Mouse (Mus musculus) activated CD4-positive, CD25-positive, alpha-beta regulatory T cell, adult 4 months (primary cell): Measurements from ENCODE around the gene Samd9l. TPM values are rescaled to one million over a fixed set of nuclear protein-coding genes. Genes with fewer than 3 reads are reported as not detected.
"Not testable (repeated sequence)": the region's sequence is repeated elsewhere in the genome, so short reads cannot be mapped to it uniquely, and the experiment has no call there.

Experiments
- ATAC-seq: one replicate; pipeline ENCODE4 v1.8.0; 2017
- polyA plus RNA-seq, 2 experiments: library from polyadenylated mRNA; unstranded; fragments of 100-300 nt; shearing (Covaris generic); gene quantifications; one replicate each; pipeline ENCODE4 v1.2.1; 2017

Gene Samd9l
- polyA plus RNA-seq: 100 to 1,000 TPM; 100 to 115 TPM

DNA sequence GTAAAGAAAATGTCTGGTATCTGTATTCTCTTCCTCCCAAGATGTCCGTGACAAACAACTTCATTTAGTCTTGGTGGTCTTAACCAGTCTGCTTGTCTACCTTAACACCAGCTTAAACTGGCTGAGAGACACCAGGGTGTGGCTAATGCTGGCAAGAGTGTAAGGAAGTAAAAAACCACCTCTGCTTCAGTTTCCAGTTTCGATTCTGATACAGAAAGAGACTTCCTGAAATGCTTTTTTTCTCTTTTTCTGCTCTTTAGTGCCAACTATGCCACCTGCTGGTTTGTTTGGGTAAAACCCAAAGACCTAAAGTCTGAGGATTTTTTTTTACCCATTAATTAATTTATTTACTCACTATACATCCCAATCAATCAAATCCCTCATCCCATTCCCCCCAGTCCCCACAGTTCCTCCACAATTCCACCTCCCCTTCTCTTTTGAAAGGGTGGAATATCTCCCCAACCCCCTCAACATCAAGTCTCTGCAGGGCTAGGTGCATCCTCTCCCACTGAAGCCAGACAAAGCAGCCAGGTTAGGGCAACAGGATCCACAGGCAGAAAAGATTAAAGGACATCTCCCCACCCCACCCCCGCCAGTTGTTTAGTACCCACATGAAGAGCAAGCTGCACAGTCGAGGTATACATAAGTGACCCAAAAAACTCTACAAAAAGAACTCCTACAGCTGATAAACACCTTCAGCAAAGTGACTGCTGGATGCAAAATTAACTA, at the start of gene Samd9l:
Gene Samd9l (minus strand): TSS at position 233 of the 729 bp plus-strand sequence.
- peak; percentile 86 for ATAC-seq

GRCm38 (mm10) chr6:3447404-3447803, 48.0 kb upstream of the Samd9l start:
- peak; percentile 100 for ATAC-seq

DNA sequence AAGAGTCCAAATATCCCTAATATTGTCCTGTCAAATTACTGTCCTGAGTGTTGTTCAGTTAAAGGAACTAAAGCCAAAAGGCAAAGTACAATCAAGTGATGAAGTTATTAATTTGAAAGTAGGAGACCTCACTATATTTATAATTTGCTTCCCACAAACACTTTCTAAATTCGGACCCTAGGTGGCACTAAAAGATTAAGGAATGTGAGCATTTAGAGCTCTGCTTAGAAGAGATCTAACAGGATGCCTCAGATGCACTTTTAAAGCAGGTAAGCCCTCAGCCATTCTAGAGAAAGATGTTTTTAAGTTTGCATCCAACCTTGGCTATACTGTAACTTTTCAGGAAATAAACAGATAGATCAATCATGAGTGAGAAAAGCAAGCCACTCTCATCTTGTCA, 44.5 kb upstream of the Samd9l start:
- ATAC-seq: no peak

GRCm38 (mm10) chr6:3436087-3436486, 36.7 kb upstream of the Samd9l start:
- no peak for ATAC-seq

GRCm38 (mm10) chr6:3430976-3431375, 31.6 kb upstream of the Samd9l start:
- not testable (repeated sequence) for ATAC-seq

- ATAC-seq: no peak
Measured at GRCm38 (mm10) chr6:3427047-3427446, 27.7 kb upstream of the Samd9l start.

DNA sequence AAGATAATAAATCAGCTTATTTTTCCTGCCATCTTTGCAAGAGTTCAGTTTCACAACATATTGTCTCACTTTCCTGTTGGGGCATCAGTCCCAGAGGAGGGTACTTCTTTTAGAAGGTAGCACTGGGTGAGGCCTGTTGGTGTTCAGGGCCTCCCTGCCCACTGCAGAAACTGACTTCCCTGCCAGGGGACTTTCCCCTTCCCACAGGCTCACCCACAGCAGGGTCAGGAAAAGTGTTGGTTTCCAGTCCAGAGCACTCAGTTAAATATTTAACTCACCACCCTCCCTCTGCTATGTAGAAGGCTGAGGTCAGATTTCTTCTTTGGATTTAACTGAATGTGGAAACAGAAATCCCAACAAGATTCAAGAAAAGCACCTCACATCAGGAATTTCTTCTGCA, 26.0 kb upstream of the Samd9l start:
- ATAC-seq: peak; percentile 22

DNA sequence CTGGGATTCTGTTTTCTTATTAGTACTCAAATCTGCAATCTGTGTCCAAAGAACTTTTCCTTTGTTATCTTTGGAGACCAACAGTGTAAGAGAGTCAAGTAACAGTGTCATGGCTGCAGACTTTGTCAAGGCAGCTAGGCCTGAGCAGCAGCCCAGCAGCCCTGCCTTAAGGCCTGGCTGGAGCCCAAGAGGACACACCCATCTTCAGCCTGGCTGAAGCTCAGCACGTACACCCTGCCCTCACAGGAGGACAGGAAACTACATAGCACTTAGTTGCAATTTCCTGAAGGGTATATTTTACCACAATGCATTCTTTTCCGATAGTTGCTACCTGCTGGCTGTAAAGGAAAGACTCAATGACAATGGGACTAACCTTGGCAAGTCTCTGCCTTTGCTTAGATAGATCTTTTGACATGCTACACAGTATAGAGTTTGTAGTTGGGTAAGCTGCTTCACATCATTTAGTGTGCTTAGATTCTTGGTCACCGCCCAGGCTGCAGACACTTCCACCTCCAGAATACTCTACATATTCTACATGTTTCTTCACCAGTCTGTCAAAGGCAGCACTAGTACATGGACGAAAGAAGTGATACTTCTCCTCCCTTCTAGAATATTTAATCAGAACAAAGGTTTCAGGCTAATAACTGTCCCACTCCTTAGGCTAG, 25.4 kb upstream of the Samd9l start:
- peak; percentile 68 for ATAC-seq

DNA sequence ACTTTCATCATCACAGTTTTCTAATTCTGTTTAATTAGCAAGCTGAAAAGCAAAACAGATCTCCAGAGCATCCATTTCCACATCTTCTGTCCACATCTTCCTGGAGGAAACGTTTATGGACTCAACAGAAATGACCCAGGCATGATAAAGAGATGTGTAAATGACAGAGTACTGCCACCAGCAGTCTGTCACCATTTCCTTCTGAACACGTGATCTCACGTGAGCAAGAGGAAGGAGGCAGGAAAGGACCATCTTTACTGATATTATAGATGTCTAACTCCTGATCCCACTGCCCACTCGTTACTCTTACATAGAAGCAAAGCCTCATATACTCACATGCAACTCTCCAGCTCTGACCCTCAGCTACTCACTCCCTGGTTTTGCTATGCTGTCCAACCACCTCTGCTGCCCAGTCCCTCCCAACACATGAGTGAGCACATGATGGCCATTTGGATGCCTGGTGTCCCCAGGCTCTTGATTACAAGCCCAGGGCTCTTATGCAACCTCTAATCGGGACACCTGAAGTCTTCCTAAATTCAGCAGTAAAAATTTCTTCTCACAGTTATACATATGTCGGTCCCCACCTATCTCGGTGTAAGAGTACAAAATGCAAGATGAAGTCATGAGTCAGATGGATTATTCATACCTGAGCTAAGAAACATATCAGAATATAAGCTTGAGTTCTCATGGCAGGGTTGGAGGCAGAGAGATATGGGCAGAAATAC, 2.0 kb downstream of the Samd9l start:
- ATAC-seq: peak; percentile 62

GRCm38 (mm10) chr6:3395921-3396611, 3.3 kb downstream of the Samd9l start:
- ATAC-seq: not testable (repeated sequence)

GRCm38 (mm10) chr6:3389995-3390394, 9.4 kb downstream of the Samd9l start:
- no peak for ATAC-seq

DNA sequence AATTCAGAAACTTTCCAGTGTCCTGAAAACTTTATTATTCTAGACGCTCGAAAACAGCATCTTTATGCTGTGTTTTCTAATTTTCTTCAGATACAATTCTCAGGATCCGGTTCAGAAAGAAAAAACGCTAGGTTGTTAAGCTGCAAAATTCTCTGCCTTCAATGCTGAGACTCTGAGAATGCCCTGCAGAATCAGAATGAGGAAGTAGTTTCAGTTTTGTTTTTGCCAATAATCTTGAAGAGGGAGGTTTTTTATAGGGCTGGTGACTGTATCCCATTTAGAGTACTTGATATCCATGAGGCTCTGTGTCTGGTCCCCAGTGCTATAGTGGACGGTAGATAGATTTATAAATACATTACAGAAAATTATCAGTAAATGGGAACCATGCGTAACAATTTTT, 12.8 kb downstream of the Samd9l start:
- ATAC-seq: peak; percentile 57

DNA sequence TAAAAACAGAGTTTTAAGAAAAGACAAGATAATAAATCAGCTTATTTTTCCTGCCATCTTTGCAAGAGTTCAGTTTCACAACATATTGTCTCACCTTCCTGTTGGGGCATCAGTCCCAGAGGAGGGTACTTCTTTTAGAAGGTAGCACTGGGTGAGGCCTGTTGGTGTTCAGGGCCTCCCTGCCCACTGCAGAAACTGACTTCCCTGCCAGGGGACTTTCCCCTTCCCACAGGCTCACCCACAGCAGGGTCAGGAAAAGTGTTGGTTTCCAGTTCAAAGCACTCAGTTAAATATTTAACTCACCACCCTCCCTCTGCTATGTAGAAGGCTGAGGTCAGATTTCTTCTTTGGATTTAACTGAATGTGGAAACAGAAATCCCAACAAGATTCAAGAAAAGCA, 14.6 kb downstream of the Samd9l start:
- peak; percentile 14 for ATAC-seq

GRCm38 (mm10) chr6:3384115-3384791, 15.1 kb downstream of the Samd9l start:
- peak; percentile 47 for ATAC-seq

DNA sequence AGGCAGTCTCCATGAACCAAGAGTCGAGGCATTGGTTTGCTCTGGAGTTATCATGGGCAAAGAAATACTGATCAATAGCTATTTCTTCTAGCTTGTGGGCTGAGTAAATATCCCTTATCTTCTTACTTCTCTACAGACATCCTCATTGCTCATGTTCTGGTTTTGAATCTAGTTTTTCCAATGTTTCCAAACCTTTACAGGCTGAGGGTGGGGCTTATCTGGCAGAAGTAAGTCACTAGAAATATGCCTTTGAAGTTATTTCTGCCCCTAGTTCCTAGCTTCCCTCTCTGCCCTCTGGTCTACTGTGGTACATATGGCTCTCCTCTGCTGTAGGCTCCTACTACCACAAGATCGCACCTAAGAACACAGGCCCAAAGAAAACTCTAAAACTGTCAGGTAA, 20.2 kb downstream of the Samd9l start:
- no peak for ATAC-seq

DNA sequence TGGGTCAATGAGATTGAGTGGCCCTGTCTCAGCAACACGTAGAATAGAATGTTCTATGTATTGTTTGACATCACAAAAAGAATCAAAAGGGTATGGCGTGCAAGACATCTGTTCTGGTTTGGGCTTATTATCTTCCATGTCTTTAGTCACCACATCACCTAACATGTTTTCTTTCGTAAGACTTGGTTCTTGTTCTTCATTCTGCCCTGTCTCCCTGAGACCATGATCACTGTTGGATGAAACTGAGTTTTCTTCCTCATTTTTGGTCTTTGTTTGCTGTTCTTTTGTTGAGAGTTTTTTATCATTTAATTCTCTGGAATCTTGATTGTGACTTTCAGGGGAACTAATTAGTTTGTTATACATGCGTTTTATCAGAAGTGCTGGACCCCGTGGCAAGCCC, 22.7 kb downstream of the Samd9l start:
- no peak for ATAC-seq

DNA sequence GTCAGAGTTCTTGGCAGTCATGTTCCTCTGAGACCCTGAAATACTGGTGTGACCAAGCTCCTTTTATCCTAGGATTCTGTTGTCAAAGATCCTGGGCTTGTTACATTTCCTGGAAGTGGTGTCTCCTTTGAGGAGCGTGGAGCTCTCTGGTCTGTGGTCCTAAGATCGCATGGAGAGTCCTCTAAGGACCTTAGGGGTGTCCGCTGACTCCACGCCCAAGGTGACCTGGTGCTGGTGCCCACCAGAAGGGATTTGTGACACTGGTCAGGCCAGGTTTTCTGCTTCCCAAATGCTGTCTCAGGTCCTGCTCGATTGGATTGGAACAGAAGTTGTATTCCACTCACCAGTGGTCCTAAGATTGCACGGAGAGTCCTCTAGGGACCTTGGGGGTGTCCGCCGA, 29.8 kb downstream of the Samd9l start:
- no peak for ATAC-seq

DNA sequence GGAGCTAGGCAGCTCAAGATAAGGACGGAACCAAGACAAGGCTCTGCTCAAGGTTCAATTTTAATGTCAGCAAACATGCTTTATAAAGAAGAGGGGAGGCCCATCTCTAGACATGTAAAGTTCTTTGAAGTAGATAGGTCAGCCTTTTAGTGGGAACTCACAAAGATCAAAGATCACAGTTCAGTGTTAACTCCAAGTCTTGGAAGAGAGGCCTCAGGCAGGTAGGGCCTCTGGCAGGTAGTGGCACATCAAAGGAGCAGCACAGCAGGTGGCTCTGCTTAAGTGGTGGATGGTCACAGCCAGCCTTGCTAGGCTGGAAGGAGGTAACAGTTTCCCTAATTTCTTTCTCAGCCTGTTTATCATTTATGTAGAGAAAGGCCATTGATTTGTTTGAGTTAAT, 33.8 kb downstream of the Samd9l start:
- not testable (repeated sequence) for ATAC-seq

DNA sequence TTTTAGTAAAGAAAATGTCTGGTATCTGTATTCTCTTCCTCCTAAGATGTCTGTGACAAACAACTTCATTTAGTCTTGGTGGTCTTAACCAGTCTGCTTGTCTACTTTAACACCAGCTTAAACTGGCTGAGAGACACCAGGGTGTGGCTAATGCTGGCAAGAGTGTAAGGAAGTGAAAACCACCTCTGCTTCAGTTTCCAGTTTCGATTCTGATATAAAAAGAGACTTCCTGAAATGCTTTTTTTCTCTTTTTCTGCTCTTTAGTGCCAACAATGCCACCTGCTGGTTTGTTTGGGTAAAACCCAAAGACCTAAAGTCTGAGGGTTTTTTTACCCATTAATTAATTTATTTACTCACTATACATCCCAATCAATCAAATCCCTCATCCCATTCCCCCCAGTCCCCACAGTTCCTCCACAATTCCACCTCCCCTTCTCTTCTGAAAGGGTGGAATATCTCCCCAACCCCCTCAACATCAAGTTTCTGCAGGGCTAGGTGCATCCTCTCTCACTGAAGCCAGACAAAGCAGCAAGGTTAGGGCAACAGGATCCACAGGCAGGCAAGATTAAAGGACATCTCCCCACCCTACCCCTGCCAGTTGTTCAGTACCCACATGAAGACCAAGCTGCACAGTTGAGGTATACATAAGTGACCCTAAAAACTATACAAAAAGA, 53.3 kb downstream of the Samd9l start:
- ATAC-seq: peak; percentile 87

GRCm38 (mm10) chr6:3345043-3345639, 54.2 kb downstream of the Samd9l start:
- ATAC-seq: peak; percentile 60

- ATAC-seq: not testable (repeated sequence)
Measured at GRCm38 (mm10) chr6:3343603-3344247, 55.6 kb downstream of the Samd9l start.
